Mouse (Mus musculus) left cerebral cortex, adult 2 months (tissue): ENCODE measurements at regions not wholly inside any gene's neighbourhood (a gene's known extent, or its start where the extent isn't known, plus 50 kb on each side); places are given as distances from the start of the nearest gene placed in this dataset.

ENCODE experiments used
- DNase-seq, 2 experiments: peaks; one replicate each; pipeline ENCODE4 v3.0.0; 2021 to 2022; ENCODE audit warnings: low spot score in 2 of 2, mixed read lengths in 1 of 2; ENCODE audit errors: extremely low spot score in 1 of 2
- H3K27ac ChIP-seq: fragments of 200-600 bp; 2 replicates; pipeline ENCODE4 v1.8.1; 2022
- H3K4me3 ChIP-seq: fragments of 200-600 bp; 2 replicates; pipeline ENCODE4 v1.8.1; 2022
- CTCF ChIP-seq: fragments of 200-600 bp; IDR thresholded peaks from 2 replicates; pipeline ENCODE4 v1.8.1; 2022; ENCODE audit warnings: antibody characterized with exemption, mild to moderate bottlenecking, moderate library complexity
- intact Hi-C: fragments of 180-260 bp; cut with DNase I; formaldehyde crosslinking; loops from one replicate; pipeline ENCODE4 v1.15.1; 2025

DNA sequence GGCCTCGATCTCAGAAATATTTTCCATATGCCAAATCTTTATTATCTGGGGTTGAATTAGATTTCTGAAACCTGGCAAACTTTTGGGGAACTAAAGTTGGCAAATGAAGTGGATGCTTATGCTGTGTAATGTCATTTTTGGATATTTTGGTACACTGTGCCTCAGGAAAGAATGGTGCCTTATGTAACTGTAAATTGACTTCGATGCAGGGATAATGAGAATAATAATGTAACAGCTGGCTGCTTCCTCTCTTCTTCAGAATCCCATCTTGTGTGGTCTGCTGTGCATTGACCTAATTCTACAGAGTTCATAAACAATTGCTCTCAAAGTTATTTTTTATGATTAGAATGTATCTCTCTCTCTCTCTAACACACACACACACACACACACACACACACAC is 545.6 kb downstream of the Tfap2b start:
- intact Hi-C loops = no loop called here
- no peak overlapping the region for H3K27ac ChIP-seq
- no peak overlapping the region for H3K4me3 ChIP-seq
- no peak for TF ChIP-seq CTCF
- no peak for DNase-seq

DNA sequence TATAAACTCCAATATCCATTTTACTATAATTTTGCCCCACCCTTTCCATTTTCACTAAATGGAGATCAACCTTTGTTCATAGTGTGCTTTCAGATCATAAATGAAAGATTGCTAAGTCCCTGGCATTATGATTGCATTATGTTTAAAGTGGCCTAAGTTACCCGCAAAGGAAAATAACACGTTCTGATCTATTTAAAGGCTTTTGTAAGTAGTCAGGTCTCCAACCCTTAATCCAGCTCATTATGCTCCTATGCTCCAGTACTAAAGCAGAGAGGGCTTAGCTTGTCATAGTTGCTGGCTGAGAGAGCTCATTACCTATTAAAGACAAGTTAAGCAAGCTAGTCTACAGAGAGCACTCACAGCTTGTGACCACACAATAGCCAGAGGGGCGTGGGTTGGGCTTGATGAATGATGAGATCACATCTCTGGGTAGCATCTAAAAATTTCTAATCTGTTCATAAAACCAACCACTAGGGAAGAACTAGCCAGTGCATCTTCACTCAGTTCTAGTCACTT is 549.3 kb downstream of the Tfap2b start:
- intact Hi-C loops = no loop called here

DNA sequence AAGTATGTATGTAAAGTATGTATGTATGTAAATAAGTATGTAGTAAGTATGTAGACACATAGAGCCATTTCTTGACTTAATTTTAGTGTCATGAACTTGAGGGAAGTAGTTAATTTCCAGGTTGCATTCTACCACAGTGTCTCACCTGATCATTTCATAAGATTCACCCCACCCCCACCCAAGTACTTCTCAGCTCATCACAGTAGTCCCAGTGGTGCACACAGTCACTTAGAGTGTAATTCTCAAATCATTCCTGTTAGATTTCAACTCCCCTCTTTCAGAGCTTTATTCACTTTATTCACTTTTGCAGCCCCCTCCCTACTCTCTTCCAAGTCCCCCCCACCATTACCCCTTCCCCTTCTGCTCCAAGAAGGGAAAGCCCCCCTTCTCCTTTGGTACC is 558.2 kb downstream of the Tfap2b start:
- intact Hi-C loops = no loop called here
- DNase-seq = no peak
- no peak overlapping the region for H3K4me3 ChIP-seq
- no peak overlapping the region for H3K27ac ChIP-seq
- TF ChIP-seq CTCF = no peak

More for the DNA sequence above, 549.3 kb downstream of the Tfap2b start:
- H3K27ac ChIP-seq = no peak overlapping the region
- no peak for TF ChIP-seq CTCF
- no peak overlapping the region for H3K4me3 ChIP-seq
- DNase-seq = no peak

DNA sequence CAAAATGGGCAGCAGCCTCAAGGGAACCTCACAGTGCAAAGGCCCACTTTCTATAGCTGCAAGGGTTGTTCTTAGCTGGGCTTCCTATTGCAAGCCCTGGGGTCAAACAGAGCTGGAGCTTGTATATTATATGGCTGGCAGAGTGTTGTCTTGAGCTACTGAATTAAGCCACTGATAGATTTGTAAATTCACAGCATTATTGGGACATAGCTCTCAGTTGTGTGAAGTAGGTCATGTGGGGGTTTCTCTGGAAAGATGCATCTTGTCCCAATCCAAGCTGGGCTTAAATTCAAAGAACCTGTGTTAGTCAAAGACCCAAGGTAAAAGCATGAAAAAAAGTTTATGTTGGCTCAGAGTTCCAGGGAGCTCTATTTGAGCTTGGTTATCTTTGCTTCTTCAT is 563.6 kb downstream of the Tfap2b start:
- Histone ChIP-seq H3K4me3 (no peak overlapping the region), H3K27ac (no peak overlapping the region)
- intact Hi-C loops = loop anchor here (10.0 kb wide), 1 partner anchor 567 kb away; the partner anchor contains the start of gene Tfap2b
- DNase-seq = no peak
- TF ChIP-seq CTCF = no peak

DNA sequence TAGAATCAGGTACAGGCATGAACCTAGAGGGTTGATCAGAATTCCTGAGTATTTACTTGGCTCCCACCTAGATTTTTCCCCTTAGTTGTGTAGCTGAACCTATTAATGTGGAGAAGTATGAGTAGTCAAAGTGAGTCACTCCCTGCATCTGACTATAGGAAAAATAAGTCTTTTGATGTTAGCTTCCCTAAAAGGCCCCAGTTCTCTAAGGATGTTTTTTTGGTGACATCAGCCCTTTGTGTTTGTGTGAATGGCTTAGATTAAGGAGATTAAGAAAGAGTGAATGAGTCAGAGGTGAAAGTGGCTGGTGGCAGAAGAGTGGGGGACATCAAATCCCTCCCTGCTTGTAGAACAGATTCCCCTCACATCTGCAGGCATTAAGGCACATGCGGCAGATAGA is 565.8 kb downstream of the Tfap2b start:
- intact Hi-C loops = loop anchor here (10.0 kb wide), 1 partner anchor 570 kb away; the partner anchor contains the start of gene Tfap2b
- no peak for TF ChIP-seq CTCF
- H3K27ac ChIP-seq = no peak overlapping the region
- no peak overlapping the region for H3K4me3 ChIP-seq
- no peak for DNase-seq

DNA sequence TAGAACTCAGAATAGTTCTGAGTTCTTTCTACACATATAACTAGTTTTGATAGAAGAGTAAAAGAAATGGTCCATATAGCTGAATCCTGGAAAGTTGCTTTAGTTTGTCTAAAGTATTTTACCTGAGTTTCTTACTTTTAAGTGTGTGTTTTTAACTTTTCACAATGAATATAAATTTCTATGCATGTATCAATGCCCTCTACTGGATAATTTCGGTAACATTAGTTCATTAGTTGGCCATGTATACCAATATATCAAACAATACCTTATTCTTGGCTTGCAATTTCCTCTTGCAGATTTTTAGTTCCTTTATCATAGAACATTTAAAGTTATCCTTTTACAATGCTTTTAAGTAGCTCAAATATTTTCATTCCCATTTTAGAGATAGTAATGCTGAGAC is 568.8 kb downstream of the Tfap2b start:
- intact Hi-C loops = loop anchor here (10.0 kb wide), 1 partner anchor 573 kb away; the partner anchor contains the start of gene Tfap2b
- no peak for DNase-seq
- Histone ChIP-seq H3K27ac (no peak overlapping the region), H3K4me3 (no peak overlapping the region)
- TF ChIP-seq CTCF = no peak; the same call in 1 of the 2 replicates

DNA sequence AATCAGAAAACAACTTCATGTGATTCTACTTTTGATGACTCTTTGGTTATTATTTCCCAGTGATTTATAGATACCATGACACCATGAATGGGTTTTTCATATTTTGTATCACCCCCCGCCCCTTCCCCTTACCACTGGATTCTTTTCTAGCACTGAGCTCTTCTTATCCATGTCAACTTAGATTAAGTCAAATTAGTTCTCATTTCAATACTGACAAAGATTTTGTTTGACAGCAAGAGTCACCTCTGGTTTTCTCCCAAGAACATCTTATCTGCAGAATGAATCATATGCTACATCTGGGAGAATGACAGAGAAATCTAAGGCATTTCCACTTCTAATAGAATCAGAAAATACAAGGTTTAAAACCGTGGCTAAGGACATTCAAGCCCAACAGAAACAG is 578.3 kb downstream of the Tfap2b start:
- intact Hi-C loops = no loop called here
- H3K27ac ChIP-seq = no peak overlapping the region
- no peak for DNase-seq
- no peak overlapping the region for H3K4me3 ChIP-seq
- TF ChIP-seq CTCF = no peak

DNA sequence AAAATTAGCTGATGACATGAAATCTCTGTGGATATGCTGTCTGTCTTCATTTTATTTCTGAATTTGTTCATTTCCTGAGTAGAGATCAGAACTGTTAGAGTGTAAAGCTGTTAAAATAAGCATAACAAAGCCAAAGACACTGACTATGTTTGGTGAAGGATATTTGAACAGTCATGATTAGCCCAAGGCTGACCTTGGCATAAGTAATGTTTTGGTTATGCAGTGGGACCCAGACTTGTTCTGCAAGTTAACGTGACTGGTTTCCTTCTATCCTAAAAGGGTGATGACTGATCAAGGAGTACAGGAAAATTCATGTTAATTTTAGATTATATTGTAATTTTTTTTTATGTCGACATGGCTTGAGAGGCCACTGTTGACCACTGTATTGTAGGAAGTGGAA is 585.4 kb downstream of the Tfap2b start:
- intact Hi-C loops = no loop called here
- Histone ChIP-seq H3K4me3 (no peak overlapping the region), H3K27ac (no peak overlapping the region)
- DNase-seq = no peak
- TF ChIP-seq CTCF = no peak

DNA sequence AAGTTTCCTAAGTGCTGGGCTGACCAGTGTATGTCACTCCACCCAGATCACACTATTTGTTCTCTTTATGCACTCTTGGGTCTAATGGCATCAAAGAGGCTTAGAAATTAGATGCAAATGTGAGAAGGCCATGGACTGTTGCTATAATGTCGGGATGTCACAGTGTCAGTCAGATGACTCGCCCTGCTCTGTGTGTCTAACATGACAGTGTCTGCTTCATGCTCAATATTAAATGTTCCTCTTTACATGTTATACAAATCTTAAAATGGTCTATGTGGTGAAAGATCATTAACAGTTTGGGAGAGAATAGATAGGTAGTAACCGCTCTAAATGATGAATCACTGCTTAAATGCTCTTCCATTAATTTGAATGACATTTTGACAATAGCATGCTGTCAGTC is 617.2 kb downstream of the Tfap2b start:
- no peak for TF ChIP-seq CTCF
- intact Hi-C loops = no loop called here
- Histone ChIP-seq H3K4me3 (no peak overlapping the region), H3K27ac (no peak overlapping the region)
- DNase-seq = no peak

DNA sequence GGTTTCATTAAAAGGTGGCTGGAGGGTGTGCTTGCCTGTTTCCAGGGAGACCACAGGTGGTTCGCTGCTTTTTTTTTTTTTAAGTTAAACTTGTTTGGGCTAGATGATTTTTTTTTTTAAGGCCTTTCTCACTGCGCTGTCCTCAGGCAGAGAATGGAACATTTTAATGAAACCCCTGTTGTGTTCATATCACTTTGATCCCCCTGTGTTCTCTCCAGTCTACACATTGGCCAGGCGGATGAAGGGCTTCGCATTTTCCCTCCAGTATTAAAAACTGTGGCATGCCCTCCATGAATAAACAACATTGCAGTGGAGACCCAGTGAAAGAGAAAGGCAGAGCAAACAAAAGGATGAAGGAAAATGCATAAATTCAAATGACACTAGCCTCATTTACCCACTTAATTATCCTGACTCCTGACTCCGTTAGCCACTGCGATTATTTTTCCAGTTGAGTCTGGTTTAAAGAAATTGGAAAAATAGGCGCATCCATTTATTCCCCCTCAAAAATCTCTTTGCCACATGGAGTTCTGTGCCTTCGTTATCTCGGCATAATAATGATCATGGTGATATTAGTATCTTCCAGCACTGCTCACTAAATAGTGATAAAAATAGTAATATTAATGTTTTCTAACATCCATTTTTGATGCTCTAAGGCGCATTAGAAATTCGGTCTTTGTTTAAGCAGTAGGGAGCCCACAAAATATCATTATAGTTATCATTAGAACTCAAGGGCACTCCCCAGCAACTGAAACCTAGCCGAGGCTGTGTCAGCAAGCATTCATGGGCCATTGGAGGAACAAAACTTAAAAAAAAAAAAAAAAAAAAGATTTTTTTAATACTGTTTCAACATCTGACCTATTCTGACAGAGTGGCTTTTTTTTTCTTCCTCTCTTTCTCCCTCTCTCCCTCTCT is 618.0 kb downstream of the Tfap2b start:
- intact Hi-C loops = no loop called here

DNA sequence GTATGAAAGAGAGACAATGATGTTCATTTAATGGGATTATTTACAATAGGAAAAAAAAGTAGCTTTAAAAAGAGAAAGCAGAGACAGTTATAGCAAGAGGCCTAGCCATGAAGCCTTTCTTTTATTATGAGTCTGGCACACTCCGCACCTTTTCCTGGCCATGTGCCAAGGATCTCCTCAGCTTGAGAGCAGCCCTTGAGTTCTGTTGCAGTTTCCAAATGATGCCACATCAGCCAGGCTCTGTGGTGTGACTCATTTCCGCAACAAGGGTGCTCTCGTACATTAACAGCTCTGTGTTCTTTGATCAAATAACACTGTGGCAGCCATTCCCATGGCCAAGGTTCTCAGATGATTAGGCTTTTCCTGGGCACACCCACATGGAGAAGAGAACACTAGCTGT is 641.2 kb downstream of the Tfap2b start:
- DNase-seq = peak in 1 of 2 experiments; percentile 29
- intact Hi-C loops = no loop called here

More for the DNA sequence above, 618.0 kb downstream of the Tfap2b start:
- H3K4me3 ChIP-seq = no peak overlapping the region
- no peak for TF ChIP-seq CTCF
- no peak for DNase-seq
- no peak overlapping the region for H3K27ac ChIP-seq

DNA sequence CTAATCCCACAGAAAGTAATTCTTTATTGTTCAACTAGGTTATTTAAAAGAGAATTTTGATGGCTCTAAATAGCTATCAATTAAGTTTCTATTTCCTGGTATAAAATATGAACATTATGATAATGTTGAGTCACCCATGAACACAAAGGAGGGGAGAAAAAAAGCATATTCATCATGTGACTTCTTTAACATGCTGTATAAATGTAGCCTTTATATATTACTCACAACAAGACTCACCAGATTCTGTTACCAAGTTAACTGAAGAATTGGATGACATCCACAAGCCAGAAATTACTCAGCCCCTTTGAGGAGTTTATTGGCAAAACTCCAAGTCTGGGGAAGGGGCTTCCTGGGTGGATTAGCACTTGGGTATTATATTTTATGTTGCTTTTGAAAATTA is 648.5 kb downstream of the Tfap2b start:
- Histone ChIP-seq H3K27ac (no peak overlapping the region), H3K4me3 (no peak overlapping the region)
- intact Hi-C loops = no loop called here
- no peak for TF ChIP-seq CTCF
- no peak for DNase-seq

More for the DNA sequence above, 641.2 kb downstream of the Tfap2b start:
- no peak for TF ChIP-seq CTCF
- H3K27ac ChIP-seq = no peak overlapping the region
- H3K4me3 ChIP-seq = no peak overlapping the region
